Mouse (Mus musculus) brain, adult 2 months (tissue): ENCODE data around the gene Hsd11b1.

Experiments
- DNase-seq: peaks from one replicate; pipeline ENCODE4 v3.0.0; 2011; ENCODE audit warnings: low read depth, low spot score

Hsd11b1 gene

GRCm38 (mm10) chr1:193201383-193201778 lies 62.5 kb downstream of the Hsd11b1 start, which contains the start of gene Traf3ip3:
Traf3ip3 (minus strand) TSS chr1:193201703.
- peak; percentile 51 for DNase-seq

GRCm38 (mm10) chr1:193200640-193201382 lies 63.1 kb downstream of the Hsd11b1 start:
- no peak for DNase-seq

GRCm38 (mm10) chr1:193198312-193198711 lies 65.6 kb downstream of the Hsd11b1 start:
- no peak for DNase-seq

- DNase-seq: no peak
Observed at GRCm38 (mm10) chr1:193197494-193198205, 66.2 kb downstream of the Hsd11b1 start.

GRCm38 (mm10) chr1:193195169-193195810 lies 68.6 kb downstream of the Hsd11b1 start:
- DNase-seq: no peak

GRCm38 (mm10) chr1:193194416-193195140 lies 69.3 kb downstream of the Hsd11b1 start:
- peak; percentile 86 for DNase-seq

GRCm38 (mm10) chr1:193191675-193192283 lies 72.1 kb downstream of the Hsd11b1 start:
- DNase-seq: peak; percentile 48

GRCm38 (mm10) chr1:193189771-193190170 lies 74.1 kb downstream of the Hsd11b1 start:
- DNase-seq: no peak

GRCm38 (mm10) chr1:193189151-193189621 lies 74.7 kb downstream of the Hsd11b1 start:
- DNase-seq: peak; percentile 67

- no peak for DNase-seq
Observed at GRCm38 (mm10) chr1:193188257-193188656, 75.6 kb downstream of the Hsd11b1 start.

- DNase-seq: no peak
Observed at GRCm38 (mm10) chr1:193181104-193181503, 82.8 kb downstream of the Hsd11b1 start.

- no peak for DNase-seq
Observed at GRCm38 (mm10) chr1:193174143-193174733, 89.6 kb downstream of the Hsd11b1 start.

GRCm38 (mm10) chr1:193173810-193174129 lies 90.1 kb downstream of the Hsd11b1 start:
- no peak for DNase-seq

GRCm38 (mm10) chr1:193172991-193173809 lies 90.7 kb downstream of the Hsd11b1 start:
- peak; percentile 100 for DNase-seq
